Mouse (Mus musculus) spleen, adult 12 weeks (tissue): ENCODE results near the gene Gm17455.
A peak's percentile ranks its signal among the peaks of the same experiment; 100 is the strongest.

ENCODE experiments used
- DNase-seq: peaks from one replicate; pipeline ENCODE4 v3.0.0; 2022; ENCODE audit warnings: low spot score

The Gm17455 gene

GRCm38 (mm10) chr10:60399449-60399848 lies at the start of gene Gm17455:
Gm17455 (plus strand) TSS chr10:60399726.
- DNase-seq, result no peak

GRCm38 (mm10) chr10:60350077-60350804 lies 49.3 kb upstream of the Gm17455 start:
- DNase-seq, result no peak

DNA sequence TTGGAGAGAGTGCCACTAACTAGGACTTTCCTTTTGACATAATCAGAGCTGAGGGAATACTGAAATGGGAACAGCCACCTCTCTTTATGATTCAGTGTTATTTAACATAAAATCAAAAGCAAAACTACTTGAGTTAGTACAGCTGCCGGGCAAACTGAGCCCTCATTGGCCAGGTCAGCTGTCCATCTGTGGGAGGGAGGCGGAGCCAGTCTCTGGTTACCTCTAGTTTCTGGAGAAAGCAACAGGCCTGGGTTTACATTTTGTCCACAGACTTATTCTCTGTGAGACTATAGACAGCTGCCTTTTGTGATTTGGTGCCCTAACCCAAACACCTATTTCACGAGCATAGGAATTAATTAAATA lies 48.7 kb upstream of the Gm17455 start:
- DNase-seq, result peak; percentile 90

DNA sequence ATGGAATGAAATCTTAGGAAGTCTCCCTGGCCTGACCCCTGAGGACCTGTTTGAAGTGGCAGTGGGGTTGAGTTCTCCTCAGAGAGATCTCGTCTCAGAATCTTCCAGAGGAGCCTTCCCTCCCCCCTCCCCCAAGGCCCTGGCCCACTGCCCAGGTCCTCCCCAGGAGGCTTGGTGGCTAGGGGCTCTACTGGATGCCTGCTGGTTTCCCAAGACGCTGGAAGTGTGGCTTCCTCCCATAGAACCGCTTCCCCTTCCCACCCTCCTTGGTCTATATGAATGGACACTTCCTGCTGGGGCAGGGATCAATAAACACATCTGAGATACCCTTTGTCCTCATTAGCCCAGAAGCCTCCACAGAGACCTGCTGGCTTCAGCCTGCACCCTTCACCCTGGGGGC lies 48.3 kb upstream of the Gm17455 start:
- no peak for DNase-seq

DNA sequence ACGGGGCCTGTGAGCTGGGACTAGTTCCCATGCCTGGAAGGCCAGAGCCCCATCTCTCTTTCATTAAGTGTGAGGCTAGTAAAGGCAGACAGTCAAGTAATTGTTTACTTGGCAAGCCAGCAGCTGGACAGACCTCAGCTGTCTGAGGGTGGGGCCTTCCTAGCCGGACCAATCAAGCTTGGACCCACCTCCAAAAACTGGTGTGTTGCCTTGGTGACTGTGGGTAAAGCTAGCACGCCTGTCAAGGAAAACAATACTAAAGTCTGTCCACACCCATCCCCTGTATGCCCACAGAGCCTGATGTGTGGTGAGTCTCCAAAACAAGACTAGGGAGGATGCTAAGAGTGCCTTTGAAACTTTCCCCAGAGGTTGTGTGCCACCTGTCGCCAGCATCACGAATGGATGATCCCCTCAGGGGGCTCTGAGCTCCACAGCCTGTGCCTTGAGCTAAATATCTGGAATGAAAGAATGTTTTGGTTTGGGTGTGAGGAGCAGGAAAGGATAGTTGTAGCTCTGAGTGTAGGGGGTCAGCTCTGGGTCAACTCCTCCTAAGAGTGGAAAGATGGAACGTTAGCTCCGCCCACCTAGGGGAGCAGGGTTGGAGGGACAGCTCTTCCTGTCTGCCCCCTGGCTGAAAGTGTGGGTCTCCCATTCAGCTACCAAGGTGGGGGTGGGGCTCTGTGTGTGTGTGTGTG lies 47.6 kb upstream of the Gm17455 start:
- peak; percentile 55 for DNase-seq

- no peak for DNase-seq
Measured at GRCm38 (mm10) chr10:60353241-60354002, 46.1 kb upstream of the Gm17455 start.

DNA sequence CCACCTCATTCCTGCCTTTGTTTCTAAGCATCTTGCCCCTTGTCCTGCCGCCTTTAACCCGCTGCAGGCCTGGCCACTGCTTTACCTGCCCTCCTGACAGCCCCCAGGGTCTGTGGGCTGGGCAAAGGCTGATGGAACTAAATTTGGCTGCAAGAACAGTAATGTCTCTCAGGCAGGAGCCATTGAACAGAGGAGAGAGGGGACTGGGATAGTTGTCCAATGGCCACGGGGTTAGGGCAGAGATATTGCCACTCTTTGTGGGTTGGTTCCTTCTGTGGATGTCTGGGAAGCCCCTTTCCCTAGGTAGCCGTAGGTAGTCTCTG lies 45.6 kb upstream of the Gm17455 start:
- no peak for DNase-seq

GRCm38 (mm10) chr10:60354881-60355677 lies 44.4 kb upstream of the Gm17455 start:
- no peak for DNase-seq

GRCm38 (mm10) chr10:60357441-60357840 lies 42.1 kb upstream of the Gm17455 start:
- no peak for DNase-seq

DNA sequence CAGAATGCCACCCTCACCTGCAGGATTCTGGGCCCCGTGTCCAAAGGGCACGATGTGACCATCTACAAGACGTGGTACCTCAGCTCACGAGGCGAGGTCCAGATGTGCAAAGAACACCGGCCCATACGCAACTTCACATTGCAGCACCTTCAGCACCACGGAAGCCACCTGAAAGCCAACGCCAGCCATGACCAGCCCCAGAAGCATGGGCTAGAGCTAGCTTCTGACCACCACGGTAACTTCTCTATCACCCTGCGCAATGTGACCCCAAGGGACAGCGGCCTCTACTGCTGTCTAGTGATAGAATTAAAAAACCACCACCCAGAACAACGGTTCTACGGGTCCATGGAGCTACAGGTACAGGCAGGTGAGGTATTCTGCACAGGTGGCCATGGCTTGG lies 41.6 kb upstream of the Gm17455 start:
- DNase-seq, result no peak

GRCm38 (mm10) chr10:60358776-60359175 lies 40.8 kb upstream of the Gm17455 start:
- no peak for DNase-seq

- DNase-seq, result no peak
Measured at GRCm38 (mm10) chr10:60361615-60362309, 37.8 kb upstream of the Gm17455 start.

DNA sequence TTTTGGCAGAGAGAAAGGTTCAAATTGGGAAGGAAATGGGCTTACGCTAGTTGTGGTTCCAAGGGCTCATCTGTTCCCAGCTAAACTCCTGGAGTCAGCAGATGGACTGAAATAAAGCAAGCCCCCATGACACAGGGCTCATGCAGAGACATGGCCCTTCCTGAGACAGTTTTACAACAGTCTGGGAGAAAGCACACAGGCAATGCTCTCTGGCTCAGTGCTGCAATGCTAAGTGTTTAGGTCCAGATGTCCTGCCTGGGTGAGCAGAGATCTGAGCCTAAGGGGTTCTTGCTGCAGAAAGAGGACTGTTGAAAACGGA lies 37.3 kb upstream of the Gm17455 start:
- DNase-seq, result no peak

- no peak for DNase-seq
Measured at GRCm38 (mm10) chr10:60363426-60363825, 36.1 kb upstream of the Gm17455 start.

GRCm38 (mm10) chr10:60367145-60367544 lies 32.4 kb upstream of the Gm17455 start:
- no peak for DNase-seq

GRCm38 (mm10) chr10:60367904-60368303 lies 31.6 kb upstream of the Gm17455 start:
- no peak for DNase-seq

DNA sequence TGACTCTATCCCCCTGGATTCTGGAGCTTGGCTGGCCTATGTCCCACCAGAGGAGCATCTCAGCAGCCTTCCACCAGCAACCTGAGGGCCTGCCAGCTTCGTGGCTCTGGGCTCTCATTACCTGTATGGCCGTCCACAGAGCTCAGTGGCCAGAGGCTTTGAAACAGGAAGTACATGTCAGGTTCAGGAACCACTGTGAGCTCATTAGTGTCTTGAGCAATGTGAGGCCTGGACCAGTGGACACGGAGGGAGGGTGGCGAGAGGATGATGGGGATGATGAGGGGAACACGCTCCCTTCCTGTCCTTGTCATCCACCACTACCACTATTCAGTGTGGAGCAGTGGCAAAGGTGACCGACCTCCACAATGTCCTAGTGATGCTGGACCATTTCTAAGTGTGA lies 30.1 kb upstream of the Gm17455 start:
- no peak for DNase-seq

DNA sequence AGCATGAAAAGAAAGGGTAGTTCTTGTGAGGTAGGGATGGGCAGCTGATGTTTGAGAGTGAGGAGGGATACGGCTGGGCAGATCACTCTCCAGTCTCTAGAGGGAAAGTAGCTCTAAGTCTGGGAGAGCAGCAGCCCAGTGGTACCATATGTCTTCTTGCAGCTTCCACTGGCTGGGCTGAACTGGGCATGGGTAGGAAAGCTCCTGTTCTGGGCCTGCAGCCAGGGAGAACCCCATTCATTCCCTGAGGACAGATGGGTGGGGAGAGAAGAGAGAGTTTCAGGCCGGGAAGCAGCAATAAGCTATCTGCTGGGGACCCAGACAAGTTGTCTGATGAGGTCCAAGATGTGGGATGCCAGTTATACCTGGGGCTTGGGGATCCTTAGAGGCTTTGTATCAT lies 29.4 kb upstream of the Gm17455 start:
- no peak for DNase-seq

DNA sequence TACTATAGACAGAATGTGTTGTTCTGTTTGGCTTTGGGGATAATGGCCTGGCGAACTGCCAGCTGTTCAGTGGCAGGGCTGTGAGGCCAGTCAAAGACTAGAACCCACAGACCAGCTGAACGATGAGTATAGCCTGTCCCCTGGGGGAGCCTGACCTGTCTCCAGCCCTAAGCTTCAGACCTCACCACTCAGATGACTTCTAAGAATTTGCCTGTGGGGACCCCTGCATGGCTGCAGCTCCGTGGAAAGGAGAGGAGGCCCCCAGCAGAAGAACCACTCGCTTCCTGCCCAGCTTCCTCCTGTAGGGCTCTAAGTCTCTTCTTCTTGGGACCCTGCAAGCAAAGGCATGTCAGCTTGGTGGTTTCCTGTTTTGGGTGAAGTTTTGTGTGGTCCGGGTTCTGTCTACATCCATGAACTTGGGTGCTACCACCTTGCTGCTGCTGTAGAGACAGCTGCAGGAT lies 28.9 kb upstream of the Gm17455 start:
- DNase-seq, result no peak

GRCm38 (mm10) chr10:60371596-60372386 lies 27.7 kb upstream of the Gm17455 start:
- peak; percentile 27 for DNase-seq

GRCm38 (mm10) chr10:60373543-60373936 lies 26.0 kb upstream of the Gm17455 start:
- no peak for DNase-seq
